Comparison of ENCODE assay signal across 29 mouse cellular contexts in the genomic region with DNA sequence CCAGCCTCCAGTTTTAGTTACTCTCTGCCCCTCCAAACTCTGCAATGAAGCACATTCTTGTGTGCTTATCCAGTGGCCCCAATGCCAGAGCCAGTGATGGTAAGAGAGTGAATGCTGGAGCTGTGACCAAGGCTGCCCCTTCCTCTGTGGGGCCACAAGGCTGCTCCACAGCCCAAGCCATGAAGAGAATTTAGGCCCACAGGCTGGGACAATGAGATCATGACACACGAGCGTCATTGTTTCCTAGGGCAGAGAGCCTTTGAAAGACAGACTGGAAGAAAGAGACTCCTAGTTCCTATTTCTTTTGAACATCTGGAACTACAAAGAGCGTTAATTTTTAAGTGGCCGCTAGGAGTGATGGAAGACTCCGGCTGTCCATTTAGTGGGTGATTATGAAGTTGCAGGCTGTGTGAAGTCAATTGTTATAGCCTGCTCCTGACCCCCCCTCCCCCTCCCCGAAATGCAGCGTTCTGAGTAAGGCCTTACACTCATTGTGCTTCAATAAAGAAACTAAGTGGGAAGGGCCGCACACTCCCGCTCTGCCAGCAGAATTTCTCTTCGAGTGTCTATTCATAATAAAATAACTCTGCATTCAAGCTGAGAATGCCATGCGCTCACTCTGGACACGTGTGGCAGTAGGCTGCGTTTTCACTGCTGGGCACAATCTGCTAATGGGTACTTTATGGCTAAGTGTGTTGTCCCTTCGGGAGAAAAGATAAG.
A peak's percentile ranks its signal among the peaks of the same experiment; 100 is the strongest.
DNase-seq lines count a peak whose midpoint lies in the region; ATAC-seq lines count a peak whose summit lies in the region.
"Had no signal": no experiment of that assay in that cellular context is flagged by ENCODE, and none has a peak within 500 bp of the region (broad histone marks: within the 10 kb centered on the region; RNA-seq: fewer than 3 reads in every experiment).

No protein-coding gene starts in this region.

- no peaks in the 10 kb centered on the region for H3K9me3 ChIP-seq in hindbrain, embryonic 11.5 days (ENCODE audit: control insufficient read depth, low read length)
- no peaks in the 10 kb centered on the region for H3K9me3 ChIP-seq in hindbrain, embryonic 14.5 days (ENCODE audit: control insufficient read depth, low read length)
- H3K9me3 ChIP-seq in forebrain, embryonic 10.5 days = no peaks in the 10 kb centered on the region
- H3K9me3 ChIP-seq in forebrain, embryonic 13.5 days (replicated peaks) = no peaks in the 10 kb centered on the region
- no peaks in the 10 kb centered on the region for H3K9me3 ChIP-seq in midbrain, embryonic 12.5 days
- H3K9me3 ChIP-seq: embryonic facial prominence, embryonic 13.5 days; heart, embryonic 10.5 days; limb, embryonic 10.5 days; liver, embryonic 15.5 days; lung, embryonic 15.5 days had no signal

- peak; percentile 33; the same call in 1 of the 2 replicates for ATAC-seq in hindbrain, embryonic 11.5 days (ENCODE audit: low FRiP score)
- ATAC-seq in hindbrain, embryonic 14.5 days (ENCODE audit: low FRiP score) = no peak
- peak; percentile 62; the same call in 1 of the 2 replicates for ATAC-seq in forebrain, embryonic 13.5 days
- ATAC-seq in midbrain, embryonic 12.5 days (ENCODE audit: low FRiP score, low read depth) = no peak; the same call in 1 of the 2 replicates
- ATAC-seq: Patski had no signal

- 49% methylated on average over 14 of the region's 14 CpGs for WGBS in hindbrain, embryonic 11.5 days
- 12% methylated on average over 14 of the region's 14 CpGs for WGBS in hindbrain, embryonic 14.5 days
- WGBS in forebrain, embryonic 10.5 days = 57% methylated on average over 14 of the region's 14 CpGs
- WGBS in forebrain, embryonic 13.5 days = 12% methylated on average over 14 of the region's 14 CpGs
- WGBS in midbrain, embryonic 12.5 days = 41% methylated on average over 14 of the region's 14 CpGs

- H3K27ac ChIP-seq in hindbrain, embryonic 11.5 days (ENCODE audit: low read depth, low read length) = no peak overlapping the region
- H3K27ac ChIP-seq in hindbrain, embryonic 14.5 days = no peak overlapping the region
- H3K27ac ChIP-seq in forebrain, embryonic 10.5 days = peak overlapping the region; percentile 48; the same call in 1 of the 2 replicates
- no peak overlapping the region for H3K27ac ChIP-seq in forebrain, embryonic 13.5 days
- no peak overlapping the region for H3K27ac ChIP-seq in midbrain, embryonic 12.5 days (replicated peaks)
- H3K27ac ChIP-seq: embryonic facial prominence, embryonic 13.5 days; gastrocnemius, adult 2 months; heart, embryonic 10.5 days; limb, embryonic 10.5 days; liver, embryonic 15.5 days; lung, embryonic 15.5 days; stomach, postnatal 0 days had no signal

- H3K4me2 ChIP-seq in hindbrain, embryonic 11.5 days (replicated peaks; ENCODE audit: low read depth, low read length) = no peak overlapping the region
- no peak overlapping the region for H3K4me2 ChIP-seq in hindbrain, embryonic 14.5 days (replicated peaks)
- 0 out of 2 replicates have a peak overlapping the region, but pooled peaks have one; percentile 19 for H3K4me2 ChIP-seq in forebrain, embryonic 13.5 days
- 0 out of 2 replicates have a peak overlapping the region, but pooled peaks have one; percentile 1 for H3K4me2 ChIP-seq in midbrain, embryonic 12.5 days (replicated peaks)
- H3K4me2 ChIP-seq: embryonic facial prominence, embryonic 13.5 days; liver, embryonic 15.5 days; lung, embryonic 15.5 days had no signal

- DNase-seq in hindbrain, embryonic 11.5 days (ENCODE audit: low spot score) = peak; percentile 11
- no peak for DNase-seq in hindbrain, embryonic 14.5 days (ENCODE audit: low spot score)
- no peak for DNase-seq in forebrain, embryonic 10.5 days (ENCODE audit: extremely low spot score, low spot score)
- DNase-seq in adrenal gland, adult 18-20 months (ENCODE audit: low spot score in 2 of 2) = no peak
- no peak for DNase-seq in kidney, adult 9 months
- no peak for DNase-seq in cerebellum, adult 11-12 months
- DNase-seq: adrenal gland, adult 2 months; B cell, adult 2 months; cerebellum, adult 2 months; cerebellum, postnatal 36 days; gastrocnemius, adult 2 months; kidney, adult 2 months; kidney, postnatal 10 days; liver; lung, postnatal 4 days; thymus, adult 2 months had no signal

- no peaks in the 10 kb centered on the region for H3K27me3 ChIP-seq in hindbrain, embryonic 11.5 days (ENCODE audit: control insufficient read depth, insufficient read depth, low read length)
- no peaks in the 10 kb centered on the region for H3K27me3 ChIP-seq in hindbrain, embryonic 14.5 days (ENCODE audit: control insufficient read depth, insufficient read depth, low read length)
- H3K27me3 ChIP-seq in forebrain, embryonic 10.5 days (ENCODE audit: poor library complexity, severe bottlenecking) = no peaks in the 10 kb centered on the region
- H3K27me3 ChIP-seq in forebrain, embryonic 13.5 days = no peaks in the 10 kb centered on the region
- no peaks in the 10 kb centered on the region for H3K27me3 ChIP-seq in midbrain, embryonic 12.5 days
- H3K27me3 ChIP-seq: CH12.LX; embryonic facial prominence, embryonic 13.5 days; liver, embryonic 15.5 days; lung, embryonic 15.5 days; Patski had no signal

- 0 out of 2 replicates have a peak, but pooled peaks cover 2% of the 10 kb centered on the region for H3K4me1 ChIP-seq in hindbrain, embryonic 11.5 days (replicated peaks; ENCODE audit: control insufficient read depth, insufficient read depth, low read length)
- no peaks in the 10 kb centered on the region for H3K4me1 ChIP-seq in hindbrain, embryonic 14.5 days (replicated peaks; ENCODE audit: control insufficient read depth, insufficient read depth, low read length)
- H3K4me1 ChIP-seq in forebrain, embryonic 10.5 days = peaks cover 15% of the 10 kb centered on the region
- peaks cover 13% of the 10 kb centered on the region for H3K4me1 ChIP-seq in forebrain, embryonic 13.5 days
- peaks cover 13% of the 10 kb centered on the region for H3K4me1 ChIP-seq in midbrain, embryonic 12.5 days
- H3K4me1 ChIP-seq: embryonic facial prominence, embryonic 13.5 days; heart, embryonic 10.5 days; liver, embryonic 15.5 days; lung, embryonic 15.5 days had no signal

- no peaks in the 10 kb centered on the region for H3K36me3 ChIP-seq in hindbrain, embryonic 11.5 days (ENCODE audit: control insufficient read depth, insufficient read depth, low read length)
- H3K36me3 ChIP-seq in hindbrain, embryonic 14.5 days (replicated peaks; ENCODE audit: control insufficient read depth, insufficient read depth) = no peaks in the 10 kb centered on the region
- no peaks in the 10 kb centered on the region for H3K36me3 ChIP-seq in forebrain, embryonic 10.5 days (replicated peaks)
- no peaks in the 10 kb centered on the region for H3K36me3 ChIP-seq in forebrain, embryonic 13.5 days (ENCODE audit: poor library complexity, severe bottlenecking)
- no peaks in the 10 kb centered on the region for H3K36me3 ChIP-seq in midbrain, embryonic 12.5 days
- H3K36me3 ChIP-seq: embryonic facial prominence, embryonic 13.5 days; G1E; heart, embryonic 10.5 days; limb, embryonic 10.5 days; liver, embryonic 15.5 days; lung, embryonic 15.5 days had no signal

- H3K4me3 ChIP-seq in hindbrain, embryonic 11.5 days (ENCODE audit: low read depth, low read length) = no peak overlapping the region
- H3K4me3 ChIP-seq in hindbrain, embryonic 14.5 days (replicated peaks; ENCODE audit: low read length) = no peak overlapping the region
- no peak overlapping the region for H3K4me3 ChIP-seq in forebrain, embryonic 10.5 days
- no peak overlapping the region for H3K4me3 ChIP-seq in forebrain, embryonic 13.5 days
- no peak overlapping the region for H3K4me3 ChIP-seq in midbrain, embryonic 12.5 days
- H3K4me3 ChIP-seq: embryonic facial prominence, embryonic 13.5 days; erythroblast, embryonic 14.5 days; gastrocnemius, adult 2 months; heart, embryonic 10.5 days; limb, embryonic 10.5 days; liver, embryonic 15.5 days; lung, embryonic 15.5 days; myocyte had no signal

- no peak overlapping the region for H3K9ac ChIP-seq in hindbrain, embryonic 11.5 days (ENCODE audit: low read depth, low read length)
- H3K9ac ChIP-seq in hindbrain, embryonic 14.5 days = no peak overlapping the region
- H3K9ac ChIP-seq in forebrain, embryonic 13.5 days = no peak overlapping the region
- H3K9ac ChIP-seq in midbrain, embryonic 12.5 days (replicated peaks) = no peak overlapping the region
- H3K9ac ChIP-seq: embryonic facial prominence, embryonic 13.5 days; liver, embryonic 15.5 days; lung, embryonic 15.5 days had no signal

Comparison
In these comparisons a context has a peak if more than half of its experiments do, and no peak if none do; other contexts are left out.
1. ATAC-seq: peak in hindbrain, embryonic 11.5 days (single experiment) and forebrain, embryonic 13.5 days (single experiment); none in hindbrain, embryonic 14.5 days (single experiment) and midbrain, embryonic 12.5 days (single experiment).
2. H3K4me2 ChIP-seq: peak in forebrain, embryonic 13.5 days (single experiment) and midbrain, embryonic 12.5 days (single experiment); none in hindbrain, embryonic 11.5 days (single experiment) and hindbrain, embryonic 14.5 days (single experiment).